Mouse (Mus musculus): ENCODE measurements at regions not wholly inside any gene's neighbourhood (a gene's known extent, or its start where the extent isn't known, plus 50 kb on each side); places are given as distances from the start of the nearest gene placed in this dataset.

- DNase-seq, result peak; percentile 21
Measured at GRCm38 (mm10) chr8:27677143-27678106, 230.0 kb downstream of the Poteg start.

GRCm38 (mm10) chr8:27679164-27679563, 231.7 kb downstream of the Poteg start:
- peak; percentile 9 for DNase-seq

GRCm38 (mm10) chr8:27721988-27722387, 274.5 kb downstream of the Poteg start:
- no peak for DNase-seq

- DNase-seq, result no peak
Measured at GRCm38 (mm10) chr8:27770296-27770695, 322.8 kb downstream of the Poteg start.

GRCm38 (mm10) chr8:27770803-27771202, 323.3 kb downstream of the Poteg start:
- DNase-seq, result no peak

- no peak for DNase-seq
Measured at GRCm38 (mm10) chr8:27771250-27771649, 323.8 kb downstream of the Poteg start.

GRCm38 (mm10) chr8:27778982-27779381, 331.5 kb downstream of the Poteg start:
- DNase-seq, result no peak

Measured in lung, postnatal 14 days (tissue).